Mouse (Mus musculus) monocyte, adult 5-6 weeks (primary cell): ENCODE measurements around the gene A930002H24Rik. TPM values are rescaled to one million over a fixed set of nuclear protein-coding genes. Genes with fewer than 3 reads are reported as not detected.
"Not testable (repeated sequence)": the region's sequence is repeated elsewhere in the genome, so short reads cannot be mapped to it uniquely, and the experiment has no call there.

ENCODE experiments used
- ATAC-seq: fragments of 153-309, 156-312 bp; replicated peaks from 2 replicates; pipeline ENCODE4 v1.8.0; 2017; ENCODE audit warnings: mild to moderate bottlenecking; ENCODE audit not compliant: low TSS enrichment, insufficient number of reproducible peaks, severe bottlenecking, poor library complexity, low FRiP score
- total RNA-seq: library from RNA; stranded (forward); fragments of 200-1000, 200-491, 200-594 nt; gene quantifications from 3 replicates; pipeline ENCODE4 v1.2.3, GENCODE M21; 2017

A930002H24Rik gene
- 3.2 TPM in 1 of 3 replicates, not detected in the others for total RNA-seq

DNA sequence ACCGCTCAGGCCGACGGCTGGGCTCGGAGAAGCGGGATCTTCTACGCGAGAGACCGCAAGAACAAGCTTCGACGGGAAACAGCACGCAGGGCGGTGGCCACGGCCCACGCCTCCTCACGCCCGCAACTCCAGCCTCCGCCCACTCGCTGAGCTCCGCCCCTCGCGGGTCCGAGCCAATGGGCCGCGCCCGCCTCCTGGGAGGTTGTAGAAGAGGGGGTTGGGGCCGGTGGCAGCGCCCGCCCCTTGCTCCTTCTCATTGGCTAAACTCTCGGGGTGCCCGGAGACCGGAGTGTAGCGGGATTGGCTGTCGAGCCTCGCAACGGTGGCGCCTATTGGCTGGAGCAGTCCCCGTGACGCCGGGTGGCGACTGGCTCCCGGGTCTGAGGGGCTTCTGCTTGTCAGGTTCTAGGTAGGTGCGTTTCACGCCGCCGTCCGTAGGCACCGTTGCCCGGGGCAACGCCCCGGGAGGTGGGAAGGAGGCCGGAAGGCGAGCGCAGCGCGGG is at the start of gene A930002H24Rik:
Gene A930002H24Rik, minus strand, starts transcription at position 145 of the 503 bp plus-strand sequence.
- peak; percentile 98 for ATAC-seq

DNA sequence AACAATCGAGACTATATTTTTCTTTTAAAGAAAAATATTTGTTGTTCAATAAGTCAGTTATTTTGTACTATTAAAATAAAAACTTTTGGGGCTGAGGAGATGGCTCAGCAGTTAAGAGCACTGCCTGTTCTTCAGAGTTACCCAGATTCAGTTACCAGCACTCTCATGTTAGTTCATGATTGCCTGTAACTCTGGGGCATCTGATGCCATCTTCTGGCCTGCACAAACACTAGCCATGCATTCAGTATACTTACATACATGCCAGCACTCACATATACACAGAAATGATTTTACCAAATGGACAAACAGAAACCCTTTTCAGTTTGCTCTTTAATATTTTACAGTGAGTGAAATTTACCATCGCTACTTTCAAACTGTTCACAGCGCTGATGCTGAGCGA is 45.7 kb upstream of the A930002H24Rik start:
- ATAC-seq: no peak

DNA sequence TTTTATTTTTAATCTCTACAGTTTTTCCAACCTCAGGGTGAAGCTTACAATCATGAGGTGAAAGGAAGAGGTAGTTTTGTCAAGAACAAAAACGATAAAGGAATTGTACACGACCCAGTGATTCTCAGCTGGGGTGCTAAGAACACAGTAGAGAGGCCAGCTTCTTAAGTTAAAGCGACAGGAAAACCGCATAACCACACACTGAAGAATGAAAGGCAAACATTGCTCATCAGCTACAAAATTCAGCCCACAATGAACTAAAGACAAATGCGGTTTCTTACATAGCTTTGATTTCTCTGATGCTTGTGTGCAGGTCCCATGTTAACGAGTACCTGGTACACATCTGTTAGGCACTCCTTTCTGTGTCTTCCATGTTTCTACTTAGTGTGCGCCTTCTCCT is 33.5 kb upstream of the A930002H24Rik start:
- no peak for ATAC-seq

DNA sequence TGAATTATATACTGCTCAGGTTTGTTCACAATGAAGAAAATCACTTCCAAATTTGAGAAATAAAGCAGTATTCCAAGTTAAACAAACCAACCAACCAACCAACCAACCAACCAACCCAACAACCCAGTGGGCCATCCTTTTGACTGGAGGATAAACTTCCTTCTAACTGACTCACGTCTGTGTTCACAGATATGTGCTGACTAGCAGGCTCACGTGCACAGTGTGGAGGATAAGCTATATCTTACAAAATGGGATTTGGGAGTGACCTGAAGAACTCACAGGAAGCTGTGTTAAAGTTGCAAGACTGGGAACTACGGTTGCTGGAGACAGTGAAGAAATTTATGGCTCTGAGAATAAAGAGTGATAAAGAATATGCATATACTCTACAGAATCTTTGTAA is 32.2 kb upstream of the A930002H24Rik start:
- ATAC-seq: no peak

- ATAC-seq: no peak
Observed at GRCm38 (mm10) chr17:63890611-63891010, 27.0 kb upstream of the A930002H24Rik start.

- no peak for ATAC-seq
Observed at GRCm38 (mm10) chr17:63886988-63887387, 23.4 kb upstream of the A930002H24Rik start.

- ATAC-seq: no peak
Observed at GRCm38 (mm10) chr17:63880009-63880408, 16.4 kb upstream of the A930002H24Rik start.

DNA sequence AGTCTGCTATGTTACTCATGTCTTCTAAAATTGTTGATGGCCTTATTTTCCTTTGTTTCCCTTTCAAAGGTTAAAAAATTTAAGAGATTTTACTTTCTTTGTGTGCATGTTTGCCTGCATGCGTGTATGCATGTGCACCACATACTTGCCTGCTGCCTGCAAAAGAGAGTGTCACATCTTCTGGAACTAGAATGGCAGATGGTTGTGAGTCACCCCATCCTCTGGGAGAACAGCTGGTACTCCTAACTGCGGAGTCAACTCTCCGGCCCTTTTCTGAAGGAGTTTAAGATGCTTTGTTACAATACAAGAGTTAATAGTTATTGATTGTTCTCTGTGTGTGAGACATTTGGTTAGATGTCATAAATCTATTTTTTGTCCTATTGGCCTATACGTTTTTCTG is 15.3 kb upstream of the A930002H24Rik start:
- ATAC-seq: no peak

- no peak for ATAC-seq
Observed at GRCm38 (mm10) chr17:63871773-63872172, 8.2 kb upstream of the A930002H24Rik start.

- no peak for ATAC-seq
Observed at GRCm38 (mm10) chr17:63864171-63864571, 580 bp upstream of the A930002H24Rik start.

- ATAC-seq: 0 out of 2 replicates have a peak, but pooled peaks have one; percentile 2
Observed at GRCm38 (mm10) chr17:63863012-63863630, 470 bp downstream of the A930002H24Rik start, which contains the start of gene Fer. Fer (plus strand) TSS chr17:63863062.

DNA sequence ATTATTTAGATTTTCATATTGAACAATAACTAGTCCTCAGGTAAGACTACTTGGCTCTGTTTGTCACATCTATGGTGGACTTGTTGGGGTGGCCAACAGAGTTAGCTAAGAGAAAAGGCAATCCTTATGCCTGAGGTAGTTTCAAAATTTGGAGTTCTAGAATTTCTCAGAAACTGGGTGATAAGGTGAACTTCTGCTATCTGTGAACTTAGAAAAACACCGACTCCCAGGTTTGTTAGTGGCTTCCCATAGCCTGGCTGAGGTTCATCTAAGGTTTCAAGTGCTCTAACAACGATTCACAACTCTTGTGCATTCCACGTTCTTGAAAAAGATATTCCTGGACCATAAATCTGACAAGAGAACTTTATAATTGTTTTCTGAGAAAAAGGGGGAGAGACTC is 1.2 kb downstream of the A930002H24Rik start:
- no peak for ATAC-seq

GRCm38 (mm10) chr17:63860988-63861387 is 2.6 kb downstream of the A930002H24Rik start:
- ATAC-seq: no peak

- no peak for ATAC-seq
Observed at GRCm38 (mm10) chr17:63857023-63857544, 6.5 kb downstream of the A930002H24Rik start.

GRCm38 (mm10) chr17:63850016-63850415 is 13.6 kb downstream of the A930002H24Rik start:
- peak; percentile 53; the same call in 1 of the 2 replicates for ATAC-seq

GRCm38 (mm10) chr17:63849566-63849965 is 14.0 kb downstream of the A930002H24Rik start:
- ATAC-seq: peak; percentile 50; the same call in 1 of the 2 replicates

DNA sequence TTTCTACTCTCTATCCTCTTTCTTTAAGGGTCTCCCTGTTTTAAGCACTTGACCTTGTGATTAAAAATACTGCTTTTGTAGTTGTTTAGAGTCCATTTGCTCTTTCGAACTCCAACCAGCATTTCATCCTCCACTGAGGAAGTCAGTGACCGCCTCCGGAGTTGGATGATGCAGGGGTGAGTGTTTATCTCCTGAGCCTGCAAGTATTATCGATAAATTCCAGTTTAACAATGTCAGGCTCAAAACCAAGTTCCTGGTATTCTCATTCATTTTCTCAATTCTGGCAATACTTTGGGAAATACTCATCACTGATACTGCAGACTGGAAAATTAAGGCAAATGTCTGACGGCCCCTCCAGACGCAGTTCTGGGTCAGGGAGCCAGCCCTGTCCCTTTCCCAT is 14.4 kb downstream of the A930002H24Rik start:
- no peak for ATAC-seq

DNA sequence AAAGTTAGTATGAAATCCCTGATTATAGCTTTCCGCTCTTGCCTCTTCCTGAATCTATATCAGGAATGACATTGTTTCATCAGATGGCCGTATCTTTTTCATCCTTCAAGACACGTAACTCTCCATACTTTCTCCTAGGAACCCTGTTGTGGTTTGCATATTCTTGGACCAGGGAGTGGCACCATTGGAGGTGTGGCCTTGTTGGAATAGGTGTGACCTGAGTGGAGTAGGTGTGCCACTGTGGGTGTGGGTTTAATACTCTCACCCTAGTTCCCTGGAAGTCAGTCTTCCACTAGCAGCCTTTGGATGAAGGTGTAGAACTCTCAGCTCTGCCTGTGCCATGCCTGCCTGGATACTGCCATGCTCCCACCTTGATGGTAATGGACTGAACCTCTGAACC is 17.8 kb downstream of the A930002H24Rik start:
- ATAC-seq: not testable (repeated sequence)

DNA sequence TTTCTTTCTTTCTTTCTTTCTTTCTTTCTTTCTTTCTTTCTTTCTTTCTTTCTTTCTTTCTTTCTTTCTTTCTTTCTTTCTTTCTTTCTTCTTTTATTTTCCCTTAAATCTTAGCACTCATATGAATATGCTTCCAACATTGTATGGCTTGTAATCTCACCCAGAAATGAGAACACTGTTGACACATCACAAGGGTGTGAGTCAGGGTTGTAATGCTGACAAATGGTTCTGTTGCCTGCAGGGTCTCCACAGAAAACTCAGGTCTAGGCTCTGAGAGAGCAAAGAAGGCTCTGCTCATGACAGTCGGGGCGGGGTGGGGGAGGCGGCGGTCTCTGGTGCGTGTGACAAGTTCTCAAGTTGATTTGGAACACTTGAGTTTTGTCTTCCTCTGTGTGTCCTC is 18.7 kb downstream of the A930002H24Rik start:
- no peak for ATAC-seq

GRCm38 (mm10) chr17:63842226-63842625 is 21.4 kb downstream of the A930002H24Rik start:
- no peak for ATAC-seq
